Mouse (Mus musculus) CD8-positive naive resting alpha-beta T cell, adult 2 months (primary cell): Measurements from ENCODE around the gene Ascc1.
"Not testable (repeated sequence)": the region's sequence is repeated elsewhere in the genome, so short reads cannot be mapped to it uniquely, and the experiment has no call there.

ENCODE experiments used
- DNase-seq, 2 experiments: peaks; one replicate each; pipeline ENCODE4 v3.0.0; 2022; ENCODE audit warnings: low read depth in 2 of 2, low spot score in 2 of 2

The Ascc1 gene

GRCm38 (mm10) chr10:60110908-60111475, 108.4 kb downstream of the Ascc1 start:
- DNase-seq = no peak

GRCm38 (mm10) chr10:60113965-60114690, 111.5 kb downstream of the Ascc1 start:
- no peak for DNase-seq

GRCm38 (mm10) chr10:60115345-60116185, 113.0 kb downstream of the Ascc1 start:
- peak; percentile 20 to 37 for DNase-seq

GRCm38 (mm10) chr10:60116997-60117396, 114.4 kb downstream of the Ascc1 start:
- DNase-seq = no peak

- no peak for DNase-seq
Observed at GRCm38 (mm10) chr10:60118464-60118863, 115.9 kb downstream of the Ascc1 start.

GRCm38 (mm10) chr10:60120630-60121029, 118.0 kb downstream of the Ascc1 start:
- DNase-seq = no peak

- DNase-seq = no peak
Observed at GRCm38 (mm10) chr10:60124078-60124477, 121.5 kb downstream of the Ascc1 start.

- DNase-seq = no peak
Observed at GRCm38 (mm10) chr10:60125529-60126327, 123.1 kb downstream of the Ascc1 start.

GRCm38 (mm10) chr10:60128287-60128686, 125.7 kb downstream of the Ascc1 start:
- no peak for DNase-seq

GRCm38 (mm10) chr10:60130504-60130903, 127.9 kb downstream of the Ascc1 start:
- no peak for DNase-seq

GRCm38 (mm10) chr10:60133501-60133900, 130.9 kb downstream of the Ascc1 start:
- no peak for DNase-seq

- DNase-seq = no peak
Observed at GRCm38 (mm10) chr10:60134201-60134600, 131.6 kb downstream of the Ascc1 start.

GRCm38 (mm10) chr10:60136010-60136409, 133.4 kb downstream of the Ascc1 start:
- DNase-seq = not testable (repeated sequence)

GRCm38 (mm10) chr10:60136935-60137334, 134.3 kb downstream of the Ascc1 start:
- no peak for DNase-seq

- DNase-seq = no peak
Observed at GRCm38 (mm10) chr10:60138680-60139079, 136.1 kb downstream of the Ascc1 start.

- DNase-seq = no peak
Observed at GRCm38 (mm10) chr10:60140751-60141150, 138.1 kb downstream of the Ascc1 start.

- no peak for DNase-seq
Observed at GRCm38 (mm10) chr10:60141656-60142160, 139.1 kb downstream of the Ascc1 start.

GRCm38 (mm10) chr10:60147510-60148047, 145.0 kb downstream of the Ascc1 start:
- not testable (repeated sequence) for DNase-seq

- peak; percentile 68 to 75 for DNase-seq
Observed at GRCm38 (mm10) chr10:60148087-60148486, 145.5 kb downstream of the Ascc1 start.
